Mouse (Mus musculus) forebrain, embryonic 16.5 days (tissue): ENCODE measurements around the gene Pcdh8. TPM values are rescaled to one million over a fixed set of nuclear protein-coding genes. Genes with fewer than 3 reads are reported as not detected.
A peak's percentile ranks its signal among the peaks of the same experiment; 100 is the strongest.

Experiments used
- ATAC-seq: fragments of 200-750 bp; cut with Nextera tagmentation; 2 replicates; pipeline ENCODE4 v1.8.0; 2017; ENCODE audit warnings: mild to moderate bottlenecking, moderate library complexity
- H3K27ac ChIP-seq: fragments of 300-500 bp; sonication (generic); 2 replicates; pipeline ENCODE4 v1.5.1; 2014; ENCODE audit warnings: low read length, control low read depth
- H3K27me3 ChIP-seq: fragments of 300-500 bp; sonication (generic); replicated peaks from 2 replicates; pipeline ENCODE4 v1.6.1; 2014; ENCODE audit warnings: low read length; ENCODE audit not compliant: control insufficient read depth, insufficient read depth
- H3K36me3 ChIP-seq: fragments of 300-500 bp; sonication (generic); 2 replicates; pipeline ENCODE4 v1.6.1; 2014; ENCODE audit not compliant: control insufficient read depth, insufficient read depth
- H3K4me1 ChIP-seq: fragments of 300-500 bp; sonication (generic); replicated peaks from 2 replicates; pipeline ENCODE4 v1.6.1; 2014; ENCODE audit warnings: low read length; ENCODE audit not compliant: control insufficient read depth, insufficient read depth
- H3K4me2 ChIP-seq: fragments of 300-500 bp; sonication (generic); 2 replicates; pipeline ENCODE4 v1.6.1; 2014; ENCODE audit warnings: mild to moderate bottlenecking, low read length, control low read depth
- H3K4me3 ChIP-seq: fragments of 300-500 bp; sonication (generic); replicated peaks from 2 replicates; pipeline ENCODE4 v1.5.1; 2014; ENCODE audit warnings: mild to moderate bottlenecking, low read length, control low read depth
- H3K9ac ChIP-seq: fragments of 300-500 bp; sonication (generic); replicated peaks from 2 replicates; pipeline ENCODE4 v1.6.1; 2014; ENCODE audit warnings: low read depth, low read length, control low read depth
- H3K9me3 ChIP-seq: fragments of 300-500 bp; sonication (generic); 2 replicates; pipeline ENCODE4 v1.6.1; 2016; ENCODE audit warnings: low read length; ENCODE audit not compliant: control insufficient read depth
- WGBS: fragments of 180-500 bp; shearing (Covaris S2); extraction: QIAGEN DNeasy Blood & Tissue Kit; methylation state at CpG from one replicate; pipeline ENCODE4 v1.1.7; 2014; 5-methylcytosine and 5-hydroxymethylcytosine counted together
- polyA plus RNA-seq: library from polyadenylated mRNA; unstranded; fragments of >200 nt; fragmentation: Nextera tagmentation; extraction: Ambion mirVana; gene quantifications from 2 replicates; pipeline ENCODE4 v1.2.1, GENCODE M21; 2015

Pcdh8 gene
- 50.5 and 56.6 TPM in 2 replicates for polyA plus RNA-seq

- peak; percentile 92 for ATAC-seq
- Histone ChIP-seq H3K4me3 (peak within 1 kb of the TSS; percentile 76), H3K9me3 (peaks cover 4% of the 10 kb centered on the region; the same call in 1 of the 2 replicates), H3K36me3 (no peaks in the 10 kb centered on the region; the same call in 1 of the 2 replicates), H3K27ac (peak within 1 kb of the TSS; percentile 95), H3K9ac (peak within 1 kb of the TSS; percentile 83), H3K27me3 (0 out of 2 replicates have a peak, but pooled peaks cover 3% of the 10 kb centered on the region), H3K4me2 (peak within 1 kb of the TSS; percentile 70), H3K4me1 (peaks cover 61% of the 10 kb centered on the region)
- WGBS = under 1% methylated on average over 30 of the region's 30 CpGs
Measured at GRCm38 (mm10) chr14:79771094-79771535, at the start of gene Pcdh8. Gene Pcdh8, minus strand, starts transcription at chr14:79771312.

DNA sequence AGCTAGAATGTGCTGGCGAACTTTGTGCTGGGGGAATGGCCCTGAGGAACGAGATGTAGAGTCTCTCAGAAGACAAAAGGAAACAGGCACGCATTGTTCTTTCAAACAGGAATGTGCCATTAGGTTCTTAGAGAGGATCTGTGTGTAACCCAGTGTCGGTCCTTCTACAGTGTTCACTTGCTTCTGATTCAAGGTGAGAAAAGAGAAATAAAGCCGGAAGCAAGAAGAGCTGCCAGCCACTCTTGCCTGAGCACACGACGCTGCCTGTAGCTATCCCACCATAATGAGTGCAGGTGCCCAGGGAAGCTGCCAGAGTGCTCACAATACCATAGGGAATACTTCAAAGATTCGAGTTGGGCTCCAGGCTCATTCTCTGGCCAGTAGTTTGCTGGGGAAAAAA is 43.6 kb upstream of the Pcdh8 start:
- no peak for ATAC-seq
- 52% methylated on average over 8 of the region's 8 CpGs for WGBS
- H3K9ac ChIP-seq = no peak overlapping the region
- H3K36me3 ChIP-seq = no peaks in the 10 kb centered on the region
- H3K4me3 ChIP-seq = no peak overlapping the region
- no peaks in the 10 kb centered on the region for H3K27me3 ChIP-seq
- H3K4me1 ChIP-seq = no peaks in the 10 kb centered on the region
- no peak overlapping the region for H3K4me2 ChIP-seq
- H3K9me3 ChIP-seq = no peaks in the 10 kb centered on the region
- H3K27ac ChIP-seq = no peak overlapping the region

DNA sequence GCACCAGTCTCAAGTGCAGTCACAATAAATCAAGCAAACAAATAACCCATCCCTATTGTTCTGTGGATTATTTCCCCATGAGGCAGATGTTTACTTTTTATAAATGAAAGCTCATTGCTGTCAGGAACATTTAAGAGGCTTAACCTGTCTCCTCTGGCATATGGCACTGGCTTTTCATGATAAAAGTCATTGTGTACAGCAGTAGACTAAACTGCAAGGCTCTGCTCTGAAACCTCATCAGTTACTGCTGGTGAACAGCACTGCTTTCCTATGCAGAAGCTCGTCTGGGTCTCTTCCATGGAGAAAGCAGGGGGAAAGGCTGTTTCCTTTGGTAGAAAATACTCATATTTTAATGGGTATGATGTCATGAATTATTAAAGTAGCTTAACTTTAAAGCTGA is 43.0 kb upstream of the Pcdh8 start:
- ATAC-seq = no peak
- Histone ChIP-seq H3K27me3 (no peaks in the 10 kb centered on the region), H3K9ac (no peak overlapping the region), H3K36me3 (no peaks in the 10 kb centered on the region), H3K4me1 (no peaks in the 10 kb centered on the region), H3K27ac (no peak overlapping the region), H3K4me3 (no peak overlapping the region), H3K9me3 (no peaks in the 10 kb centered on the region), H3K4me2 (no peak overlapping the region)
- 24% methylated on average over 1 of the region's 1 CpGs for whole genome bisulfite sequencing

- Histone ChIP-seq H3K9me3 (no peaks in the 10 kb centered on the region), H3K27ac (0 out of 2 replicates have a peak overlapping the region, but pooled peaks have one; percentile 28), H3K4me1 (peaks cover 18% of the 10 kb centered on the region), H3K36me3 (no peaks in the 10 kb centered on the region), H3K9ac (no peak overlapping the region), H3K4me3 (no peak overlapping the region), H3K4me2 (no peak overlapping the region), H3K27me3 (no peaks in the 10 kb centered on the region)
- 48% methylated on average over 8 of the region's 8 CpGs for WGBS
- no peak for ATAC-seq
Measured at GRCm38 (mm10) chr14:79793179-79793578, 22.1 kb upstream of the Pcdh8 start.

DNA sequence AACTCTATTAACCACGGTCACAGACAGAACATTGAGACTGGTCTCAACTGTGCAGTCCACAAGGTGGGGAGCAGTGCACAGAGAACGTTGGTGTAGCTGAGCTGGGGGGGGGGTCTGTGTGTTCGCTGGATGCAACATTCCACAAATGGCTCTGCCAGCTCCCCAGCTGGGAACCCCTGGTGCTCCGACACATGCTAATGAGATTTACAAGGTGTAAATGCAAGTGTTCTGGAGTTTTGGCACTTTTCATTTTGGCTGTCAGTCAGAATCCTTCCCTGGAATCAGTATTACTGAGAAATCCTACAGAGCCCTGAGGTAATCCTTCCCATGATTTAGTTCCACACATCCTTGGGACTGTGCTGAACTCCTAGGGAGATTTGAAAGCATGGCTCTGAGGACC is 18.4 kb upstream of the Pcdh8 start:
- Histone ChIP-seq H3K4me2 (no peak overlapping the region), H3K27ac (no peak overlapping the region), H3K9ac (no peak overlapping the region), H3K27me3 (no peaks in the 10 kb centered on the region), H3K4me1 (peaks cover 18% of the 10 kb centered on the region), H3K4me3 (no peak overlapping the region), H3K9me3 (no peaks in the 10 kb centered on the region), H3K36me3 (no peaks in the 10 kb centered on the region)
- 9% methylated on average over 4 of the region's 4 CpGs for WGBS
- ATAC-seq = peak; percentile 56

DNA sequence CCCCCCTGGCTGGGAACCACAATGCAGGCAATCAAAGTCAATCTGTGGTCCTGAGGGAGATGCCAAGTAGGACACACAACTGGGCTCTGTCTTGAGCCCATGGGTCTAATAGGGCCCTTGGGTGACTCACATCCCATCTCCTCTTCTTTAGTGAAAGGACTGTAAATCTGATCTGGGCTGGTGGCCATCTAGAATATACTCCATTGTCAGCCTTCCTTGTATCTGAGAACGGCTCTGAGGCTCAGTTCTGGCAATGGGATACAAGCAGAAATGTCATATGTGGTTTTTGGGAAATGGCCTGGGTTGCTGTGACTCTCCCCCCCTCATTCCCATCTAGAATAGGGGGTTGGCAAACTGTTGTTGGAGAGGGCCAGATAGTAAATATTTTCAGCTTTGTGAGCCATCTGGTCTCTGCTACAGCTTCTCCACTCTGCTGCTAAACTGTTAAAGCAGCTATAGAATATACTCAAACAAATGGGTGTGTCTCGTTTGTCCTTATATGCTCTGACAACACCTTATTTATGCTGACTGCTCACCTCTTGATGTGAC is 17.6 kb upstream of the Pcdh8 start:
- no peaks in the 10 kb centered on the region for H3K9me3 ChIP-seq
- H3K9ac ChIP-seq = no peak overlapping the region
- H3K27ac ChIP-seq = 0 out of 2 replicates have a peak overlapping the region, but pooled peaks have one; percentile 35
- peak; percentile 66 for ATAC-seq
- H3K4me1 ChIP-seq = peaks cover 18% of the 10 kb centered on the region
- H3K4me2 ChIP-seq = no peak overlapping the region
- H3K27me3 ChIP-seq = no peaks in the 10 kb centered on the region
- H3K4me3 ChIP-seq = no peak overlapping the region
- WGBS = 42% methylated on average over 2 of the region's 2 CpGs
- H3K36me3 ChIP-seq = no peaks in the 10 kb centered on the region

- no peak overlapping the region for H3K4me2 ChIP-seq
- ATAC-seq = no peak
- H3K9me3 ChIP-seq = no peaks in the 10 kb centered on the region
- no peak overlapping the region for H3K9ac ChIP-seq
- H3K4me3 ChIP-seq = no peak overlapping the region
- H3K27me3 ChIP-seq = no peaks in the 10 kb centered on the region
- peaks cover 14% of the 10 kb centered on the region for H3K4me1 ChIP-seq
- 89% methylated on average over 6 of the region's 6 CpGs for WGBS
- H3K36me3 ChIP-seq = no peaks in the 10 kb centered on the region
- H3K27ac ChIP-seq = no peak overlapping the region
Measured at GRCm38 (mm10) chr14:79787918-79788317, 16.8 kb upstream of the Pcdh8 start.

DNA sequence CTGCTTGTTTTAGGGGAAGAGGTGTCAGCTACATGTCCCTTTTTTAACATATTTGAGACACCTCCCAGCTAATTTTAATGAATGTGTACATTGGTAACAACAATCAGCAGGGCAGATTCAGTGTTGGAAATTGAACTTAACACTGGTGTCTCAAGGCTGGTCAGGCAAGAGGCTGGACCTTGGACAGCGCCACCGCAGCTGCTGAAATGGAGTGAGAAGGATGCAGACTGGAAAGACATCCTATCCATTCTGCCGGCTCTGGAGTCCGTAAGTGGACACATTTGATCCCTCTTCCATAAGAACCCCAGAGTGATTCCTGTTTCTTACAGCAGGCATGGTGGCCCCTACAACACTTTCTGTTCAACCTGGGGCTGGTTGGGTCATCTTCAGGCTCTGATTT is 14.3 kb upstream of the Pcdh8 start:
- Histone ChIP-seq H3K4me2 (no peak overlapping the region), H3K4me1 (peaks cover 14% of the 10 kb centered on the region), H3K9me3 (no peaks in the 10 kb centered on the region), H3K36me3 (no peaks in the 10 kb centered on the region), H3K9ac (no peak overlapping the region), H3K27me3 (no peaks in the 10 kb centered on the region), H3K27ac (no peak overlapping the region), H3K4me3 (no peak overlapping the region)
- WGBS = 62% methylated on average over 4 of the region's 4 CpGs
- ATAC-seq = no peak

DNA sequence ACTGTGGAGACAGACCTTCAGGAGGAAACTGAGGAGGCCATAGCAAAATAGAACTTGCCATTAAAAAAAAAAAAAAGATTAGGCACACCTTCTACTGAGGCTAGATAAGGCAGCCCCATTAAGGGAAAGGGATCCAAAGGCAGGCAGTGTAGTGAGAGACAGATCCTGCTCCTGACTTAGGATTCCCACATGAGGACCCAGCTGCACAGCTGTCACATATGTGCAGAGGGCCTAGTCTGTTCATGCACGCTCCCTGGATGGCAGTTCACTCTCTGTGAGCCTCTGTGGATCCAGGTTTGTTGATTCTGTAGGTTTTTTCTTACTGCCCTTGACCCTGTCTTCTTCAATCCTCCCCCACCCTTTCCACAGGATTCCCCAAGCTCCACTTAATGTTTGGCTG is 9.8 kb upstream of the Pcdh8 start:
- no peak overlapping the region for H3K4me3 ChIP-seq
- ATAC-seq = no peak
- no peak overlapping the region for H3K4me2 ChIP-seq
- H3K9ac ChIP-seq = no peak overlapping the region
- H3K27me3 ChIP-seq = no peaks in the 10 kb centered on the region; the same call in 1 of the 2 replicates
- 85% methylated on average over 1 of the region's 1 CpGs for WGBS
- no peaks in the 10 kb centered on the region for H3K9me3 ChIP-seq
- H3K4me1 ChIP-seq = no peaks in the 10 kb centered on the region
- no peaks in the 10 kb centered on the region for H3K36me3 ChIP-seq
- no peak overlapping the region for H3K27ac ChIP-seq
